Mouse (Mus musculus): Measurements from ENCODE around the gene Rnf152. TPM values are rescaled to one million over a fixed set of nuclear protein-coding genes. Genes with fewer than 3 reads are reported as not detected.

Rnf152 gene
- polyA plus RNA-seq (2015; fragmentation: Nextera tagmentation; extraction: Ambion mirVana): 3.8 and 4.8 TPM in 2 replicates

- H3K36me3 ChIP-seq (ENCODE audit: poor library complexity, severe bottlenecking): no peaks in the 10 kb centered on the region
- peak; percentile 82 for ATAC-seq
- H3K27ac ChIP-seq: peak within 1 kb of the TSS; percentile 31
- H3K9me3 ChIP-seq (replicated peaks): no peaks in the 10 kb centered on the region
- under 1% methylated on average over 49 of the region's 58 CpGs for WGBS
- H3K27me3 ChIP-seq: 0 out of 2 replicates have a peak, but pooled peaks cover 3% of the 10 kb centered on the region
- H3K9ac ChIP-seq: peak within 1 kb of the TSS; percentile 81
- peak within 1 kb of the TSS; percentile 82 for H3K4me2 ChIP-seq
- H3K4me1 ChIP-seq: peaks cover 9% of the 10 kb centered on the region; the same call in 1 of the 2 replicates
- H3K4me3 ChIP-seq: peak within 1 kb of the TSS; percentile 80
Measured at GRCm38 (mm10) chr1:105356291-105357011, at the start of gene Rnf152. Rnf152 (minus strand) TSS chr1:105356710.

- ATAC-seq: no peak
- WGBS: 67% methylated on average over 1 of the region's 1 CpGs
Measured at GRCm38 (mm10) chr1:105402853-105403252, 46.3 kb upstream of the Rnf152 start.

DNA sequence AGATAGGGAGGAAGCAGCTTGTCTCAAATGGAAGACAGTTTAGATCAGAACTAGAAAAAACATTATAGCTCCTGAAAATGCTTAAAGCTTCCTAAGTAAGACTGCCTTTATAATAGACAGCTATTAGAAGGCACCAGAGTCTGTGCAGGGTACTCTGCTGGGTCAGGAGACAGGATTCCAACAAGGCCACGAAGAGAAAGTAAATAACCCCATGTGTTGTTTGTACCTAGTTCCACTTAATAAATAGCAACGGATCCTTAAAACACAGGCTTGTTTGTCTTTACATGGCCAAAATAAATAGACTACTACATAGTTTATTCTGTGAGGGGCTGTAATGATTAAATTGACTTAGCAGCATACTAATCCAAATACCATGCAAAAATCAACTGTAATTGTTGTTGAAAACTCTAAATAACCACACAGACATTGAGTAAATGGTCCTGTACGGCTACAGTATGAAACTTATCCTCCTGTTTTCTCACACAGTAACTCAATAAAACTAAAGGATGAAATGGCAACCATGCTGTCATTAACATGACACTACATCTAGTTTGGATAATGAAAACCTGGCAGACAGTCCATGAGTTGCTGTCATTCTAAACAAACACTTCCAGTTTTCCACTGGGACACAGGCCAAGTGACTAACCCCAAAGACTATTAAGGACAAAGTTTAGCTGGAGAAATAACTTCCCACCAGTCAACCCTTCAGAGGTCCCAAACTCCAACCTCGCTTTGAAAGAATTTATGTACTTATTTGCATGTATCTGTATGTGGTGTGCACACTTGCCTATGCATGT, 27.8 kb upstream of the Rnf152 start:
- Histone ChIP-seq H3K27ac (no peak overlapping the region), H3K4me2 (no peak overlapping the region), H3K27me3 (no peaks in the 10 kb centered on the region), H3K4me1 (no peaks in the 10 kb centered on the region), H3K36me3 (ENCODE audit: poor library complexity, severe bottlenecking) (no peaks in the 10 kb centered on the region), H3K9me3 (replicated peaks) (no peaks in the 10 kb centered on the region), H3K9ac (no peak overlapping the region), H3K4me3 (no peak overlapping the region)
- 75% methylated on average over 4 of the region's 4 CpGs for WGBS
- ATAC-seq: no peak

More at GRCm38 (mm10) chr1:105402853-105403252, 46.3 kb upstream of the Rnf152 start:
- Histone ChIP-seq H3K9ac (no peak overlapping the region), H3K36me3 (ENCODE audit: poor library complexity, severe bottlenecking) (no peaks in the 10 kb centered on the region), H3K4me2 (no peak overlapping the region), H3K4me1 (no peaks in the 10 kb centered on the region), H3K4me3 (no peak overlapping the region), H3K27me3 (no peaks in the 10 kb centered on the region), H3K27ac (no peak overlapping the region), H3K9me3 (replicated peaks) (no peaks in the 10 kb centered on the region)

DNA sequence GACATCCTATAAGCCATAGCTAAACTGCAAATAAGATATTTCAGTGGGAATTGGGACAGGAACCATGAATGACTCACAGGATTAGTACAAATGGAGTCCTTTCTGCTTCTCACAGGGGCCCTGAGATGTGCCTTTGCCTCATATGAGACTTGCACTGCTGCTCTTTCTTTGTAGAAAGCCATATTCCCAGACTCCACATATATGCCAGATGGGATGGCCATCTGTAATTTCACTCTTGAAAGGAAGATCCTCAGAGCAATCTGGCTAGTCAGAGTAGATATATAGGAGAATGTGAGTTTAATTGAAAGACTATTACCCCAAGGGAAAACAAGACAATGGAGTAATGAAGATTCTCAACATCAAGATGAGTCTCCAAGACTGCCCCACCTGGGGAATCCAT, 21.0 kb upstream of the Rnf152 start:
- no peak overlapping the region for H3K4me2 ChIP-seq
- H3K4me3 ChIP-seq: no peak overlapping the region
- no peak overlapping the region for H3K9ac ChIP-seq
- H3K27ac ChIP-seq: no peak overlapping the region
- H3K9me3 ChIP-seq (replicated peaks): no peaks in the 10 kb centered on the region
- H3K4me1 ChIP-seq: no peaks in the 10 kb centered on the region
- H3K36me3 ChIP-seq (ENCODE audit: poor library complexity, severe bottlenecking): no peaks in the 10 kb centered on the region
- no peaks in the 10 kb centered on the region for H3K27me3 ChIP-seq
- no peak for ATAC-seq

DNA sequence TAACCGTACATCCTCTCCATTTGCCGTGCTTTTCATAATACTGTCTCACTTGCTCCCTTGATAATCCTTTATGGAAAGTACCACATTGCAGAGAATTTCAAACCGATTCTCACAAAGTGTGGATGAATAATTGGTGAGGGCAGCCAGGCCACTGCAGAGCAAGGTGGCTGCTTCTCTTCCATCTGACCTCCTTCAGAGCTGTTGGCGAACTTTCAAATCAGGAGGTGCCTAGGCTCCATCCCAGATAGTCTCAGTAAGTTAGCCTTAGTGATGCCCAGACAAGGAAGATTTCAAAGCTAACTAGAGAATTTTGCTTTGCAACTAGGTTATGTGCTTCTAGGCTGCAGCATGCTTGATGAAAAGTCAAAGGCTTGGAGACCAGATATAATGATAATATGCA, 18.1 kb upstream of the Rnf152 start:
- H3K9ac ChIP-seq: no peak overlapping the region
- no peak overlapping the region for H3K4me2 ChIP-seq
- H3K4me1 ChIP-seq: no peaks in the 10 kb centered on the region
- 89% methylated on average over 4 of the region's 4 CpGs for WGBS
- H3K27me3 ChIP-seq: no peaks in the 10 kb centered on the region
- no peak overlapping the region for H3K27ac ChIP-seq
- ATAC-seq: no peak
- H3K9me3 ChIP-seq (replicated peaks): no peaks in the 10 kb centered on the region
- H3K36me3 ChIP-seq (ENCODE audit: poor library complexity, severe bottlenecking): no peaks in the 10 kb centered on the region
- H3K4me3 ChIP-seq: no peak overlapping the region

DNA sequence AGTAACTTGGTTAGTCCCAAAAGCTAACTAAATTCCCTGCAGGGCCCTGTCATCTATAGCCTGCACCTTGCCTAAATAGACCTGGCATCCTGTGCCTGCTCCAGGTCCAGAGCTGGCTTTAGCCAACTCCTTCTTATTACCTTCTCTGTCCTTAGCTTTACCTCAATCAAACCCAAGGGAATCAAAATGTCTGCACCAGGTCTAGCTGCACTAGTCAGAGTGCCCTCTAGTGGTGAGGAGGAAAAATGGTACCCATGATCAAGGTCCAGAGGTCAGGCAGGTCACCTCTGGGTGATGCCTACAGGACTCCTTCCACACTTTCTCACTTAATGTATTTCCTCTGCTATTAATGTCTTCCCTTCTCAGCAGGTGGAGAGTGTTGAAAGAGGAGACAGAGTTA, 6.2 kb upstream of the Rnf152 start:
- Histone ChIP-seq H3K27me3 (no peaks in the 10 kb centered on the region), H3K36me3 (ENCODE audit: poor library complexity, severe bottlenecking) (no peaks in the 10 kb centered on the region), H3K4me2 (no peak overlapping the region), H3K4me3 (no peak overlapping the region), H3K9me3 (replicated peaks) (no peaks in the 10 kb centered on the region), H3K4me1 (no peaks in the 10 kb centered on the region), H3K9ac (no peak overlapping the region), H3K27ac (no peak overlapping the region)
- no peak for ATAC-seq

GRCm38 (mm10) chr1:105358896-105359295, 2.4 kb upstream of the Rnf152 start:
- Histone ChIP-seq H3K36me3 (ENCODE audit: poor library complexity, severe bottlenecking) (no peaks in the 10 kb centered on the region), H3K4me3 (no peak overlapping the region), H3K9me3 (replicated peaks) (no peaks in the 10 kb centered on the region), H3K4me2 (no peak overlapping the region), H3K9ac (no peak overlapping the region), H3K27ac (no peak overlapping the region), H3K27me3 (0 out of 2 replicates have a peak, but pooled peaks cover 3% of the 10 kb centered on the region), H3K4me1 (peaks cover 9% of the 10 kb centered on the region; the same call in 1 of the 2 replicates)
- ATAC-seq: no peak
- 38% methylated on average over 4 of the region's 4 CpGs for WGBS

DNA sequence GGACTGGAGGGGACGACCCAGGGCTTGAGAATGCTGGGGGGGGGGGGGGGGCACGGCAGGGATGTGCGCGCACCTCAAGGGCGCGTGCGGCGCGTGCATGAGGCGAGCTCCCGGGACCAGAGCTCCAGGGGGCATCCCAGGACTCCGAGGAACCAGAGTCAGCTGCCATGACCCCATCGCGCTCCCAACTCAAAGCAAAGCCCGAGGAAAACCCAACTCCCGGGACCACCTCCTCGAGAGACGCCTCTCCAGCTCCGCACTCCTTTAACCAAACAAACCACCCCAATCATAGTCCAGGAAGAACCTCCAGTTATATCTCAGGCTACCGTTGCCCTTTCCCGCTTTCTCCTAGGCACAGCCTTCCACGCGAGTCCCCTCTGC, 610 bp downstream of the Rnf152 start:
- Histone ChIP-seq H3K36me3 (ENCODE audit: poor library complexity, severe bottlenecking) (no peaks in the 10 kb centered on the region), H3K9ac (peak overlapping the region; percentile 81), H3K4me3 (peak overlapping the region; percentile 80), H3K9me3 (replicated peaks) (no peaks in the 10 kb centered on the region), H3K4me1 (peaks cover 9% of the 10 kb centered on the region; the same call in 1 of the 2 replicates), H3K27ac (peak overlapping the region; percentile 31), H3K27me3 (0 out of 2 replicates have a peak, but pooled peaks cover 3% of the 10 kb centered on the region), H3K4me2 (peak overlapping the region; percentile 82)
- ATAC-seq: peak; percentile 62
- 0% methylated on average over 23 of the region's 23 CpGs for whole genome bisulfite sequencing

DNA sequence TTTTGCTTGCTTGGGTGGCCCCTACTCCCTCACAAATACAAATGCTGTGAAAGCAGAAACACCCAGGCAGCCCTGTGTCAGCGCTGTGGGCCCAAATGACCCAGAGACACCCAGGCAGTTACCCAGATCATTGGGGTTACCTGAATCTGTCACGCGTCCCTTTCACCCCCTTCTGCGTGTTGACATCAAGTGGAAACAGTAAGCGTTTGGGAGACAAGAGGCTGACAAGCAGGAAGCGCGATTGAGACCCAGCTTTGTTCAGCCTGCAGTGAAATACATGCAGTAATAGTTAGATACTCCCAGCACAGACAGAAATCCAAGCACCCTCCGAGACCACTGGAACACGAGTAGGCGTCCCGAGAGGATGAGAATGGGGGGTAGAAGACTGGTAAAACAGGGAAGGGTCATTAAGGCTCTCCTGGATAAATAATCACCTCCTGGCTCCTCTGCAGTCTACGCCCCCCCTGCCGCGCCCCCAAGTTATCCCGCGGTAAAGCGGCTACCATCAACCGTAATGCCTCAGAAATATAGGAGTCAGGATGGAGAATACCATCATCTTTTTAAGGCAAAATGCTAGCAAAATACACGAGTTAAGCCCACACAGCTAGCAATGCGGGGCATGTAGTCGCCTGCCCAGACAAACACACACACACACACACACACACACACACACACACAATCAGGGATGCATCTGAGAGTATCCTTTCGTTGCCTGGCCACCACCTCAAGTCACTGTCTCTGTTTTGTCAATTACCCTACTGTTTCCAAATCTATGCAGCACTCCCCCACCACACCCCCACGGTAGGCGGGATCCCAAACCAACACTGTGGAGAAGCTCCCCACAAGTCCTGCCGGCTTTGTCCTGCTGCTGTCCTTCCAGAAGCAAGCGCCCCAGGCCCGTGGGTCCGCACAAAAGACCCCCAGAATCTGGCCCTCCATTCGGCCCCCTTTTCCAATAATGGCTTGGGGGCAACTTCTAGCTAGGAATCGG, 1.3 kb downstream of the Rnf152 start:
- no peaks in the 10 kb centered on the region for H3K36me3 ChIP-seq (ENCODE audit: poor library complexity, severe bottlenecking)
- ATAC-seq: peak; percentile 74

GRCm38 (mm10) chr1:105351806-105352205, 4.7 kb downstream of the Rnf152 start:
- WGBS: 96% methylated on average over 4 of the region's 4 CpGs
- Histone ChIP-seq H3K9ac (no peak overlapping the region), H3K4me2 (no peak overlapping the region), H3K27me3 (0 out of 2 replicates have a peak, but pooled peaks cover 3% of the 10 kb centered on the region), H3K36me3 (ENCODE audit: poor library complexity, severe bottlenecking) (no peaks in the 10 kb centered on the region), H3K4me3 (no peak overlapping the region), H3K4me1 (peaks cover 7% of the 10 kb centered on the region; the same call in 1 of the 2 replicates), H3K27ac (no peak overlapping the region), H3K9me3 (replicated peaks) (no peaks in the 10 kb centered on the region)
- ATAC-seq: no peak

More for the DNA sequence above, 1.3 kb downstream of the Rnf152 start:
- H3K9ac ChIP-seq: peak overlapping the region; percentile 81
- peak overlapping the region; percentile 80 for H3K4me3 ChIP-seq
- peaks cover 9% of the 10 kb centered on the region; the same call in 1 of the 2 replicates for H3K4me1 ChIP-seq
- 5% methylated on average over 30 of the region's 30 CpGs for WGBS
- peak overlapping the region; percentile 31; the same call in 1 of the 2 replicates for H3K27ac ChIP-seq
- H3K27me3 ChIP-seq: 0 out of 2 replicates have a peak, but pooled peaks cover 3% of the 10 kb centered on the region
- H3K9me3 ChIP-seq (replicated peaks): no peaks in the 10 kb centered on the region
- H3K4me2 ChIP-seq: peak overlapping the region; percentile 82

GRCm38 (mm10) chr1:105342305-105342704, 14.2 kb downstream of the Rnf152 start:
- no peaks in the 10 kb centered on the region for H3K36me3 ChIP-seq (ENCODE audit: poor library complexity, severe bottlenecking)
- 85% methylated on average over 6 of the region's 6 CpGs for WGBS
- H3K27me3 ChIP-seq: no peaks in the 10 kb centered on the region
- H3K27ac ChIP-seq: no peak overlapping the region
- H3K9ac ChIP-seq: no peak overlapping the region
- no peaks in the 10 kb centered on the region for H3K4me1 ChIP-seq
- no peak overlapping the region for H3K4me3 ChIP-seq
- H3K9me3 ChIP-seq (replicated peaks): no peaks in the 10 kb centered on the region
- no peak overlapping the region for H3K4me2 ChIP-seq
- ATAC-seq: no peak
